Mouse (Mus musculus) neural tube, embryonic 10.5 days (tissue): ENCODE results near the gene Rcor2.
A peak's percentile ranks its signal among the peaks of the same experiment; 100 is the strongest.

Experiments used
- DNase-seq: peaks from one replicate; pipeline ENCODE4 v3.0.0-alpha.2; 2017; ENCODE audit warnings: low spot score; ENCODE audit errors: extremely low spot score

Rcor2 gene

GRCm38 (mm10) chr19:7291958-7292709 is 25.0 kb downstream of the Rcor2 start:
- no peak for DNase-seq

- DNase-seq = no peak
These were observed 27.2 kb downstream of the Rcor2 start for GRCm38 (mm10) chr19:7294098-7294876.

- DNase-seq = no peak
These were observed 28.0 kb downstream of the Rcor2 start for GRCm38 (mm10) chr19:7295071-7295658.

GRCm38 (mm10) chr19:7295959-7296358 is 28.8 kb downstream of the Rcor2 start:
- DNase-seq = no peak

- DNase-seq = no peak
These were observed 31.9 kb downstream of the Rcor2 start for GRCm38 (mm10) chr19:7299052-7299451.

GRCm38 (mm10) chr19:7300078-7300477 is 33.0 kb downstream of the Rcor2 start:
- no peak for DNase-seq

- DNase-seq = no peak
These were observed 34.7 kb downstream of the Rcor2 start for GRCm38 (mm10) chr19:7301647-7302492.

GRCm38 (mm10) chr19:7302493-7302797 is 35.3 kb downstream of the Rcor2 start:
- DNase-seq = no peak

GRCm38 (mm10) chr19:7303796-7304195 is 36.7 kb downstream of the Rcor2 start:
- DNase-seq = no peak

- no peak for DNase-seq
These were observed 37.7 kb downstream of the Rcor2 start for GRCm38 (mm10) chr19:7304801-7305200.

- no peak for DNase-seq
These were observed 38.5 kb downstream of the Rcor2 start for GRCm38 (mm10) chr19:7305380-7306310.

- no peak for DNase-seq
These were observed 39.8 kb downstream of the Rcor2 start for GRCm38 (mm10) chr19:7306968-7307367.

GRCm38 (mm10) chr19:7307995-7308770 is 41.1 kb downstream of the Rcor2 start:
- DNase-seq = no peak

- DNase-seq = no peak
These were observed 42.7 kb downstream of the Rcor2 start for GRCm38 (mm10) chr19:7309738-7310330.

GRCm38 (mm10) chr19:7310704-7311103 is 43.6 kb downstream of the Rcor2 start:
- peak; percentile 22 for DNase-seq

GRCm38 (mm10) chr19:7311306-7311705 is 44.2 kb downstream of the Rcor2 start:
- DNase-seq = no peak

- no peak for DNase-seq
These were observed 46.5 kb downstream of the Rcor2 start for GRCm38 (mm10) chr19:7313660-7314059.

GRCm38 (mm10) chr19:7314976-7315586 is 48.0 kb downstream of the Rcor2 start:
- DNase-seq = no peak

GRCm38 (mm10) chr19:7315587-7315984 is 48.5 kb downstream of the Rcor2 start:
- no peak for DNase-seq
